Mouse (Mus musculus): ENCODE data around the gene Rsph10b. TPM values are rescaled to one million over a fixed set of nuclear protein-coding genes. Genes with fewer than 3 reads are reported as not detected.
"Not testable (repeated sequence)": the region's sequence is repeated elsewhere in the genome, so short reads cannot be mapped to it uniquely, and the experiment has no call there.

Rsph10b gene
- polyA plus RNA-seq, 1 experiment from 2014 or later: 1.1 TPM

DNA sequence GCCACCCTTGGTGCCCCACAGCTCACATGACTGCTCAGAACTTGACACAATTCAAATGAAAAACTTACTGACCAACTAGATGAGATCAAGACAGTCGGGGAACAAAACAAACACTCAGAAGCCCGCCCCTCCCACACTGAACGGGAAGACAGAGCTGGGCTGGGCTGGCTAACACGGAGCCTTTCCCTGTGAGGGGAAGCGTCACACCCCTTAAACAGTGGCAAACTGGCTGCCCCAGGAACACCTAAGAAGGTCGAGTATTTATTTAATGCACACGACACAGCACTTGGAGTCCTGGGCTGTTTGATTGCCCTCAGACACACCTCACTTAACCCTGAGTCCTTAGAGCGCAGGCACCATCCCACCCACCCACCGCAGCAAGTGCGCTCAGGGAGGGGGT is 59.8 kb downstream of the Rsph10b start:
- H3K4me1 ChIP-seq (ENCODE audit: control insufficient read depth in 2 of 2, insufficient read depth in 2 of 2, low read length in 2 of 2): peaks cover 11% of the 10 kb centered on the region in 2 experiments; a peak in 3 of 4 replicates
- H3K4me3 ChIP-seq (ENCODE audit: control insufficient read depth in 1 of 2, insufficient read depth in 1 of 2, low read depth in 1 of 2, low read length in 2 of 2): no peak overlapping the region
- H3K9me3 ChIP-seq (ENCODE audit: control insufficient read depth, low read length): no peaks in the 10 kb centered on the region
- H3K27ac ChIP-seq (replicated peaks in 1 of 2; ENCODE audit: control insufficient read depth in 1 of 2, insufficient read depth in 1 of 2, low read depth in 2 of 2, low read length in 2 of 2): no peak overlapping the region
- no peak overlapping the region for H3K9ac ChIP-seq (ENCODE audit: low read length)
- no peak overlapping the region for H3K4me2 ChIP-seq (ENCODE audit: low read length)
- no peak for ATAC-seq (ENCODE audit: insufficient number of reproducible peaks, insufficient read depth, low FRiP score, low read depth)
- 82% methylated on average over 10 of the region's 10 CpGs for WGBS
- H3K36me3 ChIP-seq (ENCODE audit: control insufficient read depth, insufficient read depth, low read length): peaks cover 93% of the 10 kb centered on the region
- no peaks in the 10 kb centered on the region for H3K27me3 ChIP-seq (ENCODE audit: control insufficient read depth, insufficient read depth, low read length)

DNA sequence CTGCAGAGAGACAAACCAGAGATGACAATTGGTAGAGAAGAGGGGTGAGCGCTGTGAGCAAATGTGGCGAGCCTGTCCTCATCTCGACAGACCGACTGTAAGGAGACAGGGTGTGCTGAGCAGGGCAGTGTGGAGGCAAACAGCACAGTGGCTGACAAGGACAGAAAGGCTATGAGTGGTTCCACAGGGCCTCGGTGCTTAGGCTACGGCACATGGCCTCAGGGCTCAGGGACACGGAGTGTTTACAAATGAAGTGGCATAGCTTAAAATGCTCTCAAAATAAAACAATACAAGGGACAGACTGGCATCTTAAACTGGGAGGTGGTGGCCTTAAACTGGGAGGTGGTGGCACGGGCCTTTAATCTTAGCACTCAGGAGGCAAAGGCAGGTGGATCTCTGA is 60.4 kb downstream of the Rsph10b start:
- Histone ChIP-seq H3K9me3 (ENCODE audit: control insufficient read depth, low read length) (no peaks in the 10 kb centered on the region), H3K4me3 (ENCODE audit: control insufficient read depth in 1 of 2, insufficient read depth in 1 of 2, low read depth in 1 of 2, low read length in 2 of 2) (no peak overlapping the region), H3K4me2 (ENCODE audit: low read length) (no peak overlapping the region), H3K4me1 (ENCODE audit: control insufficient read depth in 2 of 2, insufficient read depth in 2 of 2, low read length in 2 of 2) (peaks cover 11% of the 10 kb centered on the region in 2 experiments; a peak in 3 of 4 replicates), H3K9ac (ENCODE audit: low read length) (no peak overlapping the region), H3K36me3 (ENCODE audit: control insufficient read depth, insufficient read depth, low read length) (peaks cover 94% of the 10 kb centered on the region), H3K27ac (replicated peaks in 1 of 2; ENCODE audit: control insufficient read depth in 1 of 2, insufficient read depth in 1 of 2, low read depth in 2 of 2, low read length in 2 of 2) (peak overlapping the region in 1 of 2 experiments; percentile 61; a peak in 2 of 4 replicates), H3K27me3 (ENCODE audit: control insufficient read depth, insufficient read depth, low read length) (no peaks in the 10 kb centered on the region)
- WGBS: 81% methylated on average over 8 of the region's 8 CpGs
- no peak for ATAC-seq (ENCODE audit: insufficient number of reproducible peaks, insufficient read depth, low FRiP score, low read depth)

DNA sequence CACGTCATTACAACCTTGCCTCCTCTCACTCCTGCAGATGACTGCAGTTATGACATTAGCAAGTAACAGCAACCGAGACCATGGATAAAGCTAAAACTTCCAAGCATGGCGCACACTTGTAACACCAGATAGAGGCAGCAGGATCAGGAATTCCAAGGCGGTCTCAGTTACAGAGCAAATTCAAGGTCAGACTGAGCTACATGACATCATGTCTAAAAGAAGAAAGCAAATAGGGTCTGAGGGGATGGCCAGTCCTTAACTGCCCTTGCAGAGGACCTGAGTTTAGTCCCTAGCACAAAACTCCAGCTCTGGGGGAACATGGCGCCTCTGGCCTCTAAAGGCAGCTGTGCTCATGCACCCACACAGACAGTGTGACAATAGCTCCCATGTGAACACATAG is 61.0 kb downstream of the Rsph10b start:
- H3K9ac ChIP-seq (ENCODE audit: low read length): no peak overlapping the region
- peak overlapping the region; percentile 53 to 61 for H3K27ac ChIP-seq (replicated peaks in 1 of 2; ENCODE audit: control insufficient read depth in 1 of 2, insufficient read depth in 1 of 2, low read depth in 2 of 2, low read length in 2 of 2)
- no peak overlapping the region for H3K4me3 ChIP-seq (ENCODE audit: control insufficient read depth in 1 of 2, insufficient read depth in 1 of 2, low read depth in 1 of 2, low read length in 2 of 2)
- no peaks in the 10 kb centered on the region for H3K9me3 ChIP-seq (ENCODE audit: control insufficient read depth, low read length)
- WGBS: 55% methylated on average over 5 of the region's 5 CpGs
- peaks cover 8 to 11% of the 10 kb centered on the region in 2 experiments; a peak in 3 of 4 replicates for H3K4me1 ChIP-seq (ENCODE audit: control insufficient read depth in 2 of 2, insufficient read depth in 2 of 2, low read length in 2 of 2)
- H3K36me3 ChIP-seq (ENCODE audit: control insufficient read depth, insufficient read depth, low read length): peaks cover 94% of the 10 kb centered on the region
- H3K27me3 ChIP-seq (ENCODE audit: control insufficient read depth, insufficient read depth, low read length): no peaks in the 10 kb centered on the region
- ATAC-seq (ENCODE audit: insufficient number of reproducible peaks, insufficient read depth, low FRiP score, low read depth): no peak
- H3K4me2 ChIP-seq (ENCODE audit: low read length): no peak overlapping the region

DNA sequence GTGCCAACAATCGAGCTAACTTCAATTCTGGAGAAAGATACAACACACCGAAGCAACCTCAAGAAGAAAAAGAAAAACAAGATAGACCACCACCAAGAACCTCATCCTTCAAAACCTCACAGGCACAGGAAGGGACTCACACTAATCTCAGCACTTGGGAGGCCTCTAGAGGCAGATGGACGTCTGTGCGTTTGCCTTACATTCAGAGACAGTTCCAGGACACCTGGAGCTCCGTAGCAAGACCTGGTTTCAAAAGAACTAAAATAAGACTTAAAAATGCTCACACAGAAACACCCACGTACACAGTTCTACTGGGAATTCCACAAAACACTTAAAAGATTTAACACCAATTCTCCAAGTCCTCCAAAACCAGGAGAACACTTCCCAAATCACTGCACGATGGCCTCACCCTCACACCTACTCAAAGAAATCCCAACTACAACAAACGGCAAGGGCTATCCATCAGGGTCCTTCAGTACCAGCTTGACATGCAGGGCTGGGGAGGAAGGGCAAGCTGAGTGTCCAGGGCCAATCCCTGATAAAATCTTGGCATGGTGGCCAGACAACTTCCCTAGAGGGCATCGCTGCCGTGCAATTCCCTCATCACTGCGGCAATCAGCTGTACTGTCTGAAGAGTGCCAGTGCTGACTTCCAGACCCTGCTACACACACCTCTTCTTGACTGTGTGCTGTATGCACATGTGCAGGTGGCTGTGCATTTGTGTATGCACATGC is 62.0 kb downstream of the Rsph10b start:
- Histone ChIP-seq H3K27ac (replicated peaks in 1 of 2; ENCODE audit: control insufficient read depth in 1 of 2, insufficient read depth in 1 of 2, low read depth in 2 of 2, low read length in 2 of 2) (peak overlapping the region in 1 of 2 experiments; percentile 53; a peak in 2 of 4 replicates), H3K4me2 (ENCODE audit: low read length) (no peak overlapping the region), H3K9me3 (ENCODE audit: control insufficient read depth, low read length) (no peaks in the 10 kb centered on the region), H3K4me1 (ENCODE audit: control insufficient read depth in 2 of 2, insufficient read depth in 2 of 2, low read length in 2 of 2) (peaks cover 8 to 11% of the 10 kb centered on the region in 2 experiments; a peak in 3 of 4 replicates), H3K27me3 (ENCODE audit: control insufficient read depth, insufficient read depth, low read length) (no peaks in the 10 kb centered on the region), H3K36me3 (ENCODE audit: control insufficient read depth, insufficient read depth, low read length) (peaks cover 94% of the 10 kb centered on the region), H3K4me3 (ENCODE audit: control insufficient read depth in 1 of 2, insufficient read depth in 1 of 2, low read depth in 1 of 2, low read length in 2 of 2) (no peak overlapping the region), H3K9ac (ENCODE audit: low read length) (no peak overlapping the region)
- ATAC-seq (ENCODE audit: insufficient number of reproducible peaks, insufficient read depth, low FRiP score, low read depth): no peak
- WGBS: 65% methylated on average over 11 of the region's 11 CpGs

DNA sequence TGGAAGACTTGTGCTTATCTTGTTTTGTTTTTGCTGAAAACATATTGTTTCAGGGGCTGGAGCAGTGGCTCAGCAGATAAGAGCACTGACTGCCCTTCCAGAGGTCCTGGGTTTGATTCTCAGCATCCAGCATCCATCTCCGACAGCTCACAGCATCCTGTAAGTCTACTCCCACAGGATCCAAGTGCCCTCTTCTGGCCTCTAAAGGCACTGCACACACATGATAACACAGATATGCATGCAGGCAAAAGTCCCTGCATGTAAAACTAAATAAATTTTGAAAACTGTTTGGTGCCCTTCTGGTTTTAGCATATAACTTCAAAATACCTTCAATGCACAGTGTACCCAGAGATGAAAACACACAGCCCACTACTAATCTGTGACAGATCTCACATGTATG is 66.6 kb downstream of the Rsph10b start:
- Histone ChIP-seq H3K27me3 (ENCODE audit: control insufficient read depth, insufficient read depth, low read length) (no peaks in the 10 kb centered on the region), H3K9me3 (ENCODE audit: control insufficient read depth, low read length) (no peaks in the 10 kb centered on the region), H3K4me3 (ENCODE audit: control insufficient read depth in 1 of 2, insufficient read depth in 1 of 2, low read depth in 1 of 2, low read length in 2 of 2) (no peak overlapping the region), H3K27ac (replicated peaks in 1 of 2; ENCODE audit: control insufficient read depth in 1 of 2, insufficient read depth in 1 of 2, low read depth in 2 of 2, low read length in 2 of 2) (no peak overlapping the region), H3K4me2 (ENCODE audit: low read length) (no peak overlapping the region), H3K4me1 (ENCODE audit: control insufficient read depth in 2 of 2, insufficient read depth in 2 of 2, low read length in 2 of 2) (0 out of 4 replicates have a peak, but pooled peaks cover 0 to under 1% of the 10 kb centered on the region in 2 experiments), H3K36me3 (ENCODE audit: control insufficient read depth, insufficient read depth, low read length) (peaks cover 99% of the 10 kb centered on the region), H3K9ac (ENCODE audit: low read length) (no peak overlapping the region)
- no peak for ATAC-seq (ENCODE audit: insufficient number of reproducible peaks, insufficient read depth, low FRiP score, low read depth)
- 76% methylated on average over 1 of the region's 1 CpGs for WGBS

DNA sequence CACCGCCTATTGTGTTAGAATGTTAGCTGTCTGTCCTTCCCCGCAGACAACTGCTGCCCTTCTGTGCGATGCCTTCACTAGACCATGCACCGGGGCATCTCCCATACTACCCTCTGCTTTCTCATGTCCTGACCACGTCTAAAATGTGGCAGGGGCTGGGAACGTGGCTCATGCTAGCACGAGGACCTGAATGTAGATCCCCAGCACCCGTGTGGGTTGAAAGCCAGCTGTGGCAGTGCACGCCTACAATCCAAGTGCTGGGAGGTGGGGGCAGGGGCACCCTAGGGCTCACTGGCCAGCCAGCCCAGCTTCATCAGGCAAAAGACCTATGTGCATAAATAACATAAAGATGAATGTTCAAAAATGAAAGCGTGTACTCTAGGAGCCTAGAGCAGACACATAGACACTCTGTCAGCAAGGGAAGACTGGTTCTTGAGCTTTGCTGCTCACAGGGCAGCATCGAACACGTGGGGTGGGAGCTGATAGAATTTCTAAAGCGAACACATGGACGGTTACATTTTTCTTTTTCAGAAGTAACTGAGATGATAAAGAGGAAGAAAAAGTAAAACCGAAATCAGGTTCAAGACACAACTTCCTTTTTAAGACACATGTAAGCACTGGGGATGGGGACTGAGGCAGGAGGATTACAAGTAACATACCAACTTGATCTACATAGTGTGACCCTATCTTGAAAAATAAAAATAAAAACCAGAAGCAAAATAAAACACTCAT is 69.8 kb downstream of the Rsph10b start:
- H3K4me1 ChIP-seq (ENCODE audit: control insufficient read depth in 2 of 2, insufficient read depth in 2 of 2, low read length in 2 of 2): no peaks in the 10 kb centered on the region
- H3K27me3 ChIP-seq (ENCODE audit: control insufficient read depth, insufficient read depth, low read length): no peaks in the 10 kb centered on the region
- ATAC-seq (ENCODE audit: insufficient number of reproducible peaks, insufficient read depth, low FRiP score, low read depth): no peak
- H3K4me2 ChIP-seq (ENCODE audit: low read length): no peak overlapping the region
- no peak overlapping the region for H3K4me3 ChIP-seq (ENCODE audit: control insufficient read depth in 1 of 2, insufficient read depth in 1 of 2, low read depth in 1 of 2, low read length in 2 of 2)
- H3K36me3 ChIP-seq (ENCODE audit: control insufficient read depth, insufficient read depth, low read length): peaks cover 92% of the 10 kb centered on the region
- no peak overlapping the region for H3K27ac ChIP-seq (replicated peaks in 1 of 2; ENCODE audit: control insufficient read depth in 1 of 2, insufficient read depth in 1 of 2, low read depth in 2 of 2, low read length in 2 of 2)
- 93% methylated on average over 15 of the region's 15 CpGs for WGBS
- H3K9me3 ChIP-seq (ENCODE audit: control insufficient read depth, low read length): no peaks in the 10 kb centered on the region
- no peak overlapping the region for H3K9ac ChIP-seq (ENCODE audit: low read length)

DNA sequence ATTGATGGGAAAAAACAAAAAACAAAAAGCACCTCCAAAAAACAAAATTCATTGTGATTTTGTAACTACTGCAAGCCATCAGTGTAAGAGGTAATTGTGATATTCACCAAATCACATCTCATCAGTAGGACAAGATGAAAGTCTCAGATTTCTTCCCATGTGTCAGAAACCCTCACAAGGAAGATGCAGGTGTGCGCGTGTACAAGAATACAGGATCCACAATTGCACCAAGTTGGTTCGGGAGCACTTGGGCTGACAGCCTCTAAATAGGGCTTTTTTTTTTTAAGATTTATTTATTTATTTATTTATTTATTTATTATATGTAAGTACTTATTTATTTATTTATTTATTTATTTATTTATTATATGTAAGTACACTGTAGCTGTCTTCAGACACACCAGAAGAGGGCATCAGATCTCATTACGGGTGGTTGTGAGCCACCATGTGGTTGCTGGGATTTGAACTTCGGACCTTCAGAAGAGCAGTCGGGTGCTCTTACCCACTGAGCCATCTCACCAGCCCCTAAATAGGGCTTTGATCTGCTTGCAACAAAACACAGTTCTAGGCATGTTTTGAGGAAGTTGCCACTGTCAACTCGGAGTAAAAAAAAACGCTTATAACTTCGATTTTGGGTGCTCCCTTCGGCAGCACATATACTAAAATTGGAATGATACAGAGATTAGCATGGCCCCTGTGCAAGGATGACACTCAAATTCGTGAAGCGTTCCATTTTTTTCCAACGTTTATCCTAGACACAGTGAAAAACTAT is 80.7 kb downstream of the Rsph10b start:
- peaks cover 40% of the 10 kb centered on the region for H3K36me3 ChIP-seq (ENCODE audit: control insufficient read depth, insufficient read depth, low read length)
- peak overlapping the region; percentile 95; the same call in 1 of the 2 replicates for H3K9ac ChIP-seq (ENCODE audit: low read length)
- not testable (repeated sequence) for H3K27me3 ChIP-seq (ENCODE audit: control insufficient read depth, insufficient read depth, low read length); ATAC-seq (ENCODE audit: insufficient number of reproducible peaks, insufficient read depth, low FRiP score, low read depth); H3K9me3 ChIP-seq (ENCODE audit: control insufficient read depth, low read length); H3K4me1 ChIP-seq (ENCODE audit: control insufficient read depth in 2 of 2, insufficient read depth in 2 of 2, low read length in 2 of 2); H3K27ac ChIP-seq (replicated peaks in 1 of 2; ENCODE audit: control insufficient read depth in 1 of 2, insufficient read depth in 1 of 2, low read depth in 2 of 2, low read length in 2 of 2)
- H3K4me3 ChIP-seq (ENCODE audit: control insufficient read depth in 1 of 2, insufficient read depth in 1 of 2, low read depth in 1 of 2, low read length in 2 of 2): peak overlapping the region in 1 of 2 experiments; percentile 96; a peak in 2 of 4 replicates
- H3K4me2 ChIP-seq (ENCODE audit: low read length): peak overlapping the region; percentile 70
- WGBS: 59% methylated on average over 12 of the region's 13 CpGs
